8 mouse cellular contexts compared by ENCODE assay signal in the genomic region with DNA sequence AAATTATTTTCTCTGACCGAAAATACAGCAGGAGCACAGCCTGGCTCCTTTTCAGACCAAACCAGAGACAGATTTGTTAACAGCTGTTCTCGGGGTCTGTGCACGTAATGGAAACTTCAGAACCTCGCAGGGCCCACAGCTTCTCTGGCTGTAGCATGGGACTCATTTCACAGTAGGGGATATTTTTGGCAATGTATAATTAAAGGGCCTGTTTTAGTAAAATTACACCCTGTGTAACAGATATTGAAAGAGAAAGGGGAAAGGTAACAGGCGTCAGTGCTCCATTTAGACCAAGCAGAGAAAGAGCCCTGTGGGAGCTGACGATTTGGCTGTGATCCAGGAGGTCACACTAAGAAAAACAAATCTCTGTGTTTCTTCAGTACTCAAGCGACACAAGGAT.
DNase-seq lines count a peak whose midpoint lies in the region; ATAC-seq and TF ChIP-seq lines count a peak whose summit lies in the region.

No protein-coding gene starts in this region.

- no peak overlapping the region for H3K9ac ChIP-seq in liver, postnatal 0 days (replicated peaks)

- TF ChIP-seq CTCF in liver, postnatal 0 days (IDR thresholded peaks at IDR 0.05; ENCODE audit: low read depth): no peak

- intact Hi-C loops in heart, postnatal 10 days (cut with DNase I): no loop called here
- intact Hi-C loops in left cerebral cortex, postnatal 25 days (cut with DNase I): loop anchor here (5.0 kb wide), 1 partner anchor 116 kb away; no protein-coding TSS in a partner anchor

- no peaks in the 10 kb centered on the region for H3K9me3 ChIP-seq in liver, postnatal 0 days (ENCODE audit: low read length)

- DNase-seq in kidney, postnatal 10 days: peak; percentile 19
- DNase-seq in kidney, adult 9 months: no peak
- DNase-seq in cerebellum, postnatal 25 days: peak; percentile 46 to 60
- DNase-seq in heart, postnatal 10 days: peak; percentile 28 to 34
- DNase-seq in left cerebral cortex, postnatal 25 days (ENCODE audit: low spot score in 2 of 2): peak; percentile 42 to 85
- DNase-seq in right cerebral cortex, postnatal 14 days: peak; percentile 31
- no peak for DNase-seq in liver, postnatal 0 days
- DNase-seq in adrenal gland, postnatal 4 days (ENCODE audit: low spot score in 2 of 2): no peak

- no peaks in the 10 kb centered on the region for H3K4me1 ChIP-seq in liver, postnatal 0 days (ENCODE audit: insufficient read depth)

- H3K27ac ChIP-seq in liver, postnatal 0 days (ENCODE audit: low read depth): no peak overlapping the region

- no peak overlapping the region for H3K4me2 ChIP-seq in liver, postnatal 0 days (ENCODE audit: low read depth, low read length)

- 69% methylated on average over 7 of the region's 7 CpGs for WGBS in liver, postnatal 0 days (ENCODE audit: insufficient replicate concordance)

- ATAC-seq in liver, postnatal 0 days: no peak

- no peaks in the 10 kb centered on the region for H3K27me3 ChIP-seq in liver, postnatal 0 days (ENCODE audit: insufficient read depth, low read length)

- no peak for TF ChIP-seq EP300 in liver, postnatal 0 days (IDR thresholded peaks at IDR 0.05; ENCODE audit: low read depth)

- no peaks in the 10 kb centered on the region for H3K36me3 ChIP-seq in liver, postnatal 0 days (replicated peaks; ENCODE audit: insufficient read depth, low read length)

- H3K4me3 ChIP-seq in liver, postnatal 0 days (ENCODE audit: low read depth, low read length): no peak overlapping the region

Comparison
In these comparisons a context has a peak if more than half of its experiments do, and no peak if none do; other contexts are left out.
1. DNase-seq: peak in kidney, postnatal 10 days (single experiment), cerebellum, postnatal 25 days (2 of 2), heart, postnatal 10 days (2 of 2), left cerebral cortex, postnatal 25 days (2 of 2) and right cerebral cortex, postnatal 14 days (single experiment); none in kidney, adult 9 months (single experiment), liver, postnatal 0 days (single experiment) and adrenal gland, postnatal 4 days (0 of 2).